Mouse (Mus musculus) embryonic facial prominence, embryonic 11.5 days (tissue): ENCODE measurements around the gene Man1a. TPM values are rescaled to one million over a fixed set of nuclear protein-coding genes. Genes with fewer than 3 reads are reported as not detected.

Experiments used
- ATAC-seq: fragments of 200-750 bp; cut with Nextera tagmentation; replicated peaks from 2 replicates; pipeline ENCODE4 v1.8.0; 2017; ENCODE audit warnings: low read depth; ENCODE audit not compliant: insufficient number of reproducible peaks, low FRiP score, low TSS enrichment
- DNase-seq: peaks from one replicate; pipeline ENCODE4 v3.0.0-alpha.2; 2015; ENCODE audit warnings: low spot score
- H3K27ac ChIP-seq: fragments of 300-500 bp; sonication (generic); replicated peaks from 2 replicates; pipeline ENCODE4 v1.5.1; 2014; ENCODE audit warnings: mild to moderate bottlenecking, low read depth, low read length, control low read depth
- H3K27me3 ChIP-seq: fragments of 300-500 bp; sonication (generic); 2 replicates; pipeline ENCODE4 v1.6.1; 2014; ENCODE audit warnings: mild to moderate bottlenecking, low read length, moderate library complexity, mixed read lengths; ENCODE audit not compliant: control insufficient read depth, insufficient read depth
- H3K36me3 ChIP-seq: fragments of 300-500 bp; sonication (generic); replicated peaks from 2 replicates; pipeline ENCODE4 v1.6.1; 2014; ENCODE audit warnings: low read depth, mild to moderate bottlenecking, low read length, moderate library complexity, mixed read lengths; ENCODE audit not compliant: control insufficient read depth, insufficient read depth
- H3K4me1 ChIP-seq: fragments of 300-500 bp; sonication (generic); 2 replicates; pipeline ENCODE4 v1.6.1; 2014; ENCODE audit warnings: low read length, mixed read lengths; ENCODE audit not compliant: control insufficient read depth, insufficient read depth
- H3K4me2 ChIP-seq: fragments of 300-500 bp; sonication (generic); 2 replicates; pipeline ENCODE4 v1.6.1; 2014; ENCODE audit warnings: low read depth, mild to moderate bottlenecking, control low read depth, low read length, moderate library complexity
- H3K4me3 ChIP-seq: fragments of 300-500 bp; sonication (generic); 2 replicates; pipeline ENCODE4 v1.5.1; 2014; ENCODE audit warnings: low read depth, low read length, control low read depth
- H3K9ac ChIP-seq: fragments of 300-500 bp; sonication (generic); replicated peaks from 2 replicates; pipeline ENCODE4 v1.6.1; 2014; ENCODE audit warnings: mild to moderate bottlenecking, control low read depth, low read length
- H3K9me3 ChIP-seq: fragments of 300-500 bp; sonication (generic); replicated peaks from 2 replicates; pipeline ENCODE4 v1.6.1; 2016; ENCODE audit warnings: mild to moderate bottlenecking, low read length, inconsistent platforms, mixed read lengths; ENCODE audit not compliant: control insufficient read depth
- WGBS: fragments of 180-500 bp; shearing (Covaris S2); extraction: QIAGEN DNeasy Blood & Tissue Kit; methylation state at CpG from one replicate; pipeline ENCODE4 v1.1.7; 2014; 5-methylcytosine and 5-hydroxymethylcytosine counted together
- polyA plus RNA-seq: library from polyadenylated mRNA; unstranded; fragments of >200 nt; fragmentation: Nextera tagmentation; extraction: Ambion mirVana; gene quantifications from 2 replicates; pipeline ENCODE4 v1.2.1, GENCODE M21; 2014

Gene Man1a
- polyA plus RNA-seq, result 2.8 and 3.1 TPM in 2 replicates

DNA sequence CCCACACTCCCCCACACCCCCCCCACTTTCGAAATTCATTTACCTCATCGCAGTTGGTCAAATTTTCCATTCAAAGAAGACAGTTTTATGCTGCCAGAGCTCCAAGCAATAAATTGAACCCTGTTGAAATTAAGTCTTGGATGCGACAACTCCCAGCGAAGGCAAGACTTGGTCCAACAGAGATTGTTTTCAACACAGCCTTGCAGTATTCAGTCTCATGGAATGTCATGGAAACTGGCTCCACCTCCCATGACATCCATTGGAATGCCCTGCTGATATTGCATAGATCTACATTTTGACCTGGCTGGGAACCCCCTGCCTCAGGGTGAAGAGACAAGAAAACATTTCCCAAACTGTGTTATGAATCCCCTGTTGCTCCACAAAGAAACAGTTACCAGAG, at the start of gene Man1a:
Gene Man1a (minus strand): TSS at position 190 of the 400 bp plus-strand sequence.
- peak within 1 kb of the TSS; percentile 74 for H3K4me3 ChIP-seq
- peak within 1 kb of the TSS; percentile 99 for H3K4me2 ChIP-seq
- no peaks in the 10 kb centered on the region for H3K27me3 ChIP-seq
- ATAC-seq (no peak), DNase-seq (peak; percentile 23)
- H3K27ac ChIP-seq, result no peak within 1 kb of the TSS
- no peaks in the 10 kb centered on the region for H3K36me3 ChIP-seq
- 6% methylated on average over 4 of the region's 4 CpGs for WGBS
- H3K9ac ChIP-seq, result peak within 1 kb of the TSS; percentile 51
- H3K9me3 ChIP-seq, result no peaks in the 10 kb centered on the region
- H3K4me1 ChIP-seq, result no peaks in the 10 kb centered on the region; the same call in 1 of the 2 replicates

- Histone ChIP-seq H3K36me3 (no peaks in the 10 kb centered on the region), H3K4me3 (no peak overlapping the region), H3K4me2 (no peak overlapping the region), H3K9ac (no peak overlapping the region), H3K27me3 (no peaks in the 10 kb centered on the region), H3K9me3 (no peaks in the 10 kb centered on the region), H3K27ac (no peak overlapping the region), H3K4me1 (no peaks in the 10 kb centered on the region)
- no peak for DNase-seq
- 91% methylated on average over 4 of the region's 4 CpGs for WGBS
- ATAC-seq, result no peak
These were observed 45.4 kb upstream of the Man1a start for GRCm38 (mm10) chr10:54121816-54122215.

DNA sequence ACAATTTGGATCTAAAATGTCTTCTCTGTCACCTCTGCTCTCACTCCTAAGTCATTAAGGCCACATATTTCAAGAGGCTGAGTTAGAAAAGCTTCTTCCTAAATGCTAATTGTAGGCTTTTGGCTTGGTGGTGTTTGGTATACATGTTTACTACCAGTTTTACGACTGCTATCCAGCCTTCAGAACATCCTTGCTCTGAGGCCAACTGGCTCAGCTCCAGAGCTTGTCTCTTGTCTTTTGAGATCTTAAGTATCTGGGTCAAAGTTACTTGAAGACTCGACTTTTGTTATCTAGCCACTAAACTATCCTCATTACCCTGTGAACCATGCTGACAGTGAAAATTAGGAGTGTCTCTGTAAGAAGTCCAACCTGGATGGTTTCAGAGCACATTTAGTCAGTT, 44.0 kb upstream of the Man1a start:
- no peaks in the 10 kb centered on the region for H3K9me3 ChIP-seq
- no peaks in the 10 kb centered on the region for H3K4me1 ChIP-seq
- no peak overlapping the region for H3K4me2 ChIP-seq
- WGBS, result 82% methylated on average over 2 of the region's 2 CpGs
- ATAC-seq (no peak), DNase-seq (no peak)
- no peak overlapping the region for H3K9ac ChIP-seq
- H3K36me3 ChIP-seq, result no peaks in the 10 kb centered on the region
- no peak overlapping the region for H3K27ac ChIP-seq
- H3K27me3 ChIP-seq, result no peaks in the 10 kb centered on the region
- no peak overlapping the region for H3K4me3 ChIP-seq

DNA sequence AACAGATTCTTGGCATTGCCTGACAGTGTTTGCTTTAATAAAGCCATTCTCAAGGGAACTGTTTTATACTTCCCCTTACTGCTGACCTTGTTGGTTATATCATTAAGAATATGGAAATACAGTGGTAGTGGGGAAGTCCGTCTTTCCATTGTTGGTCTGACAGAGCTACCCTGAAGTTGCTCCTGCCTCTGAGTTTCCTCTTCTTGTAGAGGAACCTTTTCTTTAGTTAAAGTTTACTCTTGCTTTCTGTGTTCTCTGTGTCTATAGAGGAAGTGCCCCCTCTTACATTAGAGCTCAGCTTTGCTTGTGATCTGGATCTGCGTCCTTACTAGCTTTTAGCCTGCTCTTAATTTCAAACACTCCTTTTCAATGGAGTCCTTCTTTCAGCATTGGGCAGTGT, 42.9 kb upstream of the Man1a start:
- no peak for DNase-seq
- Histone ChIP-seq H3K27me3 (no peaks in the 10 kb centered on the region), H3K36me3 (no peaks in the 10 kb centered on the region), H3K4me1 (no peaks in the 10 kb centered on the region), H3K4me3 (no peak overlapping the region), H3K9ac (no peak overlapping the region), H3K9me3 (no peaks in the 10 kb centered on the region), H3K4me2 (no peak overlapping the region), H3K27ac (no peak overlapping the region)
- 85% methylated on average over 2 of the region's 2 CpGs for WGBS
- no peak for ATAC-seq

DNA sequence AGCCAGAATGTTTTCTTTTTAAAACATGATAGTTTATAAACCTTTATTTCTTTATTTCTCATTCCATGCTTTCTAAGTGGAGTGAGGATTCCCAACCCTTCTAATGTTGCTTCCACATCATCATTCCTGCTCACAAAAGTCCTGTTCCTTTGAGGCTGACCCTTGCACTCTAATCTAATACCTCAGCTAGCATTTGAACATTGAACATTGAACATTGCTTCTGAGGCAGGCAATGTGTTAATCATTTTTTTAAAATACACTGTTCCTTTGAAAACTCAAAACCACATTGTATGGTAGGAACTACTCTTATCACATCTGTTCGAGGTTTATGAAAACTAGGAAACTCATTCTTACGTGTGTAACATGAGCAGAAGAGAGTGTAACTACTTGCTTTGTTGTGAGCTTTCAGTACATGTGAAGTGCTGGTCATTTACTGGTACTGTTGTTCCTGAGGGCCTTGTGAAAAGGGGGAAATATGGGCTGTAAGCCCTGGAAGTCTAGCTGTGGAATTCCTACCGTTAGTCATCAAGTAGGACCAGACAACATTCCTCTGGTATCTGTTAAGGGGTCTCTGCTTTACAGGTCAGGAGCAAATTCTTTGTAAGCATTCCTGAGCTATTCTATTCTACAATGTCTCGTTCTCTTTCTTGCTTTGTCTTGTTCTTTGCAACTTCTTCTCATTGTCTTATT, 42.0 kb upstream of the Man1a start:
- no peak for DNase-seq
- Histone ChIP-seq H3K27me3 (no peaks in the 10 kb centered on the region), H3K36me3 (no peaks in the 10 kb centered on the region), H3K9ac (no peak overlapping the region), H3K4me2 (no peak overlapping the region), H3K9me3 (no peaks in the 10 kb centered on the region), H3K27ac (no peak overlapping the region), H3K4me3 (no peak overlapping the region), H3K4me1 (no peaks in the 10 kb centered on the region)
- ATAC-seq, result no peak
- 70% methylated on average over 4 of the region's 4 CpGs for WGBS

GRCm38 (mm10) chr10:54117763-54118162, 41.4 kb upstream of the Man1a start:
- Histone ChIP-seq H3K4me3 (no peak overlapping the region), H3K27ac (no peak overlapping the region), H3K9me3 (no peaks in the 10 kb centered on the region), H3K4me2 (no peak overlapping the region), H3K9ac (no peak overlapping the region), H3K4me1 (no peaks in the 10 kb centered on the region), H3K27me3 (no peaks in the 10 kb centered on the region), H3K36me3 (no peaks in the 10 kb centered on the region)
- ATAC-seq, result no peak
- DNase-seq, result peak; percentile 15
- WGBS, result 70% methylated on average over 4 of the region's 4 CpGs

DNA sequence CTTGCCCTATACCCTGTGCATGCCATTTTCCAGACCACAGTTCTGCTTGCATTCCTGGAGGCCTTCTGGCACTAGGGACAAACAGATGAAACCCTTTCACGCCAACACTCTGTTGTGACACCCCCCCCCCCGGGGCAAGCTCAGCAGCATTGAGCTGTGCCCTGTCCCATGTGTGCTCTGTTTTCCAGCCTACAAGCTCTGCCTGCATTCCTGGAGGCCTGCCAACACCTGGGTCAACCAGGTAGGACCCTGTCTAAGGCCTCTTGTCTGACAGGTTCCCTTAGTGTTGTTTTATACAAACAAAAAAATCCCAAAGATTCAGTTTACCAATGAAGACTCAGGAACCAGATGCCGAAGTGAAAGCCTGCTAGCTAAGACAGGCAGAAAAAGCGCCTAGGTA, 27.3 kb upstream of the Man1a start:
- Histone ChIP-seq H3K4me3 (no peak overlapping the region), H3K27me3 (no peaks in the 10 kb centered on the region), H3K9me3 (no peaks in the 10 kb centered on the region), H3K4me1 (no peaks in the 10 kb centered on the region), H3K9ac (no peak overlapping the region), H3K27ac (no peak overlapping the region), H3K36me3 (no peaks in the 10 kb centered on the region), H3K4me2 (no peak overlapping the region)
- whole genome bisulfite sequencing, result 69% methylated on average over 4 of the region's 4 CpGs
- DNase-seq (no peak), ATAC-seq (no peak)

DNA sequence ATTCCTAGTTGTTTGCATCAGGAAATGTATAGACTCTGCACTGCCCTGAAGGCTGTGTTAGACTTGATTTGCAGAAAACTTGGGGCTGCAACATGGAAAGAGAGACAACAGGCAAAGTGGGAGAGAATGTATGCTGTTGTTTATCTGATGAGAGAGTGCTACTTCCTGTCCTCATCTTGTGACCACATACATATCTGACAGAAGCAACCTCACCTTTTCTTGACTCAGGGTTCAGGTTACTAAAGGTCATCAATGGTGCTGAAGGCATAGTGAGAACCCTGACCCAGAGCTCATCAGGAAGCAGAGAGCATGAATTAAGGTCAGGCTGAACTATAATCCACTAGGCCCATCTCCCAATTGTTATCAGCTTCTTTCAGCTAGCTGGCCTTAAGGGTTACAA, 15.7 kb upstream of the Man1a start:
- Histone ChIP-seq H3K36me3 (no peaks in the 10 kb centered on the region), H3K9me3 (no peaks in the 10 kb centered on the region), H3K9ac (no peak overlapping the region), H3K4me1 (no peaks in the 10 kb centered on the region), H3K27me3 (no peaks in the 10 kb centered on the region), H3K27ac (no peak overlapping the region), H3K4me3 (no peak overlapping the region), H3K4me2 (no peak overlapping the region)
- DNase-seq, result no peak
- no peak for ATAC-seq
